Mouse (Mus musculus): ENCODE measurements around the gene Tmem39a.

Tmem39a gene

GRCm38 (mm10) chr16:38591506-38591905 lies 33.0 kb downstream of the Tmem39a start:
- DNase-seq (ENCODE audit: low spot score), result no peak

GRCm38 (mm10) chr16:38592026-38592678 lies 33.7 kb downstream of the Tmem39a start:
- no peak for DNase-seq (ENCODE audit: low spot score)

- DNase-seq (ENCODE audit: low spot score), result no peak
These were observed 34.4 kb downstream of the Tmem39a start for GRCm38 (mm10) chr16:38592946-38593345.

- no peak for DNase-seq (ENCODE audit: low spot score)
These were observed 35.9 kb downstream of the Tmem39a start for GRCm38 (mm10) chr16:38594435-38594834.

- DNase-seq (ENCODE audit: low spot score), result no peak
These were observed 37.6 kb downstream of the Tmem39a start for GRCm38 (mm10) chr16:38596099-38596498.

- no peak for DNase-seq (ENCODE audit: low spot score)
These were observed 38.2 kb downstream of the Tmem39a start for GRCm38 (mm10) chr16:38596651-38597050.

- DNase-seq (ENCODE audit: low spot score), result no peak
These were observed 40.6 kb downstream of the Tmem39a start for GRCm38 (mm10) chr16:38598986-38599680.

- DNase-seq (ENCODE audit: low spot score), result no peak
These were observed 44.7 kb downstream of the Tmem39a start for GRCm38 (mm10) chr16:38602989-38603804.

- no peak for DNase-seq (ENCODE audit: low spot score)
These were observed 48.0 kb downstream of the Tmem39a start for GRCm38 (mm10) chr16:38606509-38606908.

GRCm38 (mm10) chr16:38608687-38609086 lies 50.2 kb downstream of the Tmem39a start:
- DNase-seq (ENCODE audit: low spot score), result no peak

- no peak for DNase-seq (ENCODE audit: low spot score)
These were observed 50.6 kb downstream of the Tmem39a start for GRCm38 (mm10) chr16:38609092-38609491.

- DNase-seq (ENCODE audit: low spot score), result no peak
These were observed 54.1 kb downstream of the Tmem39a start for GRCm38 (mm10) chr16:38612646-38613045.

GRCm38 (mm10) chr16:38613646-38614045 lies 55.1 kb downstream of the Tmem39a start:
- DNase-seq (ENCODE audit: low spot score), result no peak

GRCm38 (mm10) chr16:38617977-38618376 lies 59.5 kb downstream of the Tmem39a start:
- no peak for DNase-seq (ENCODE audit: low spot score)

- DNase-seq (ENCODE audit: low spot score), result peak; percentile 39
These were observed 60.6 kb downstream of the Tmem39a start for GRCm38 (mm10) chr16:38619054-38619453.

GRCm38 (mm10) chr16:38620696-38621450 lies 62.4 kb downstream of the Tmem39a start:
- peak; percentile 60 for DNase-seq (ENCODE audit: low spot score)

- DNase-seq (ENCODE audit: low spot score), result no peak
These were observed 63.8 kb downstream of the Tmem39a start for GRCm38 (mm10) chr16:38622283-38622682.

GRCm38 (mm10) chr16:38624303-38624702 lies 65.8 kb downstream of the Tmem39a start:
- no peak for DNase-seq (ENCODE audit: low spot score)

GRCm38 (mm10) chr16:38625411-38625810 lies 66.9 kb downstream of the Tmem39a start:
- DNase-seq (ENCODE audit: low spot score), result no peak

- DNase-seq (ENCODE audit: low spot score), result peak; percentile 72
These were observed 67.4 kb downstream of the Tmem39a start for GRCm38 (mm10) chr16:38625811-38626369.

- no peak for DNase-seq (ENCODE audit: low spot score)
These were observed 73.6 kb downstream of the Tmem39a start for GRCm38 (mm10) chr16:38632147-38632546.

Measured in ovary, adult 18-20 months (tissue).